Mouse (Mus musculus): ENCODE data around the gene Hapln2.

Hapln2 gene

DNA sequence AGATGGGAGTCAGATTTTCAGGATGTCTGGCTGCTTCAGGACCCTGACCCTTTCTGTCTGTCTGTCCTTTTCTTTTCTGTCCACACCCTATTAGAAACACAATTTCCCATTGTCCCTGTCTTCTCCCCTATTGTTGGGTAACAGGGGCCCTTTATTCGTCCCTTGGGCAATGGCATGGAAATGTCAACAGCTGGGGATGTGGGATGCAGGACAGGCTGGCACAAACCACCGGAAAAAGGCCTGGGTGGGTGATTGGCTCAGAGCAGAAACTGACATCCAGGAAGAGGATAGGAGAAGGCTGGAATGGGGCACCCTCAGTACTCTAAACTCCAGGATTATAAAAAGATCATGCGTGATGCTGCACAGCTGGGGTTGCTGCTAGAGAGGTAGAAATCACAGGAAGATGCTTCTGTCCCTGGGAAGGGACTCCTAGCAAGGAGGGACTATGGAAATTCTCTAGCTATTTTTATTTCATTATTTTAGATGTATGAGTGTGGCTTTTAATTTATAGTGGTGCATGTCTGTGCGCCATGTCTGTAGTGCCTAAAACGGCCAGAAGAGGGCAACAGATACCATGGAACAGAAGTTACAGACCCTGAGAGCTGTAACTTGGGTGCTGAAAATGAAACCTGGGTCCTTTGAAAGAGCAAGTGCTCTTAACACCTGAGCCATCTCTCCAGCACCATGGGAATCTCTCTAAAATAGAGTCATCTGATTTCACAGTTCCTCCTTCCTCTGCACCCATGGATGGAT lies at the start of gene Hapln2:
Gene Hapln2, minus strand, starts transcription at position 150 of the 753 bp plus-strand sequence.
- ATAC-seq (ENCODE audit: low TSS enrichment) = peak; percentile 46; the same call in 1 of the 2 replicates

DNA sequence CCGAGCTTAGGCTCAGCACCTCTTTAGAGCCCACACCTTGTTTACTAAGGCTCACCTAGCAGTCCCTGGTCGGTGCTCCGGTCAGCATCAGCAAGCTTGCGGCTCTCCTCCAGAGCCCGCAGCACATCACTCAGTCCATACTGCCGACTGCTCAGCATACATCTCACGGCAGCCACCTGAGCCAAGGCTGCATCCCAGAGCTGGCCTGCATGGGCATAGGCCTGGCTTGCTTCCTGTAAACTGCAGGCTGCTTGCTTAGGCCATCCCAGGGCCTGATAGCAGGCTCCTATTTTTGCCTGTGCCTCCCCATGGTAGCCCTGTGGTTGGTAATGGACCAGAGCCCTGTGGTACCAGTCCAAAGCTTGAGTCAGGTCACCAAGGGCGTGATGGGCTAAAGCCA lies 47.4 kb upstream of the Hapln2 start:
- no peak for ATAC-seq (ENCODE audit: low TSS enrichment)

DNA sequence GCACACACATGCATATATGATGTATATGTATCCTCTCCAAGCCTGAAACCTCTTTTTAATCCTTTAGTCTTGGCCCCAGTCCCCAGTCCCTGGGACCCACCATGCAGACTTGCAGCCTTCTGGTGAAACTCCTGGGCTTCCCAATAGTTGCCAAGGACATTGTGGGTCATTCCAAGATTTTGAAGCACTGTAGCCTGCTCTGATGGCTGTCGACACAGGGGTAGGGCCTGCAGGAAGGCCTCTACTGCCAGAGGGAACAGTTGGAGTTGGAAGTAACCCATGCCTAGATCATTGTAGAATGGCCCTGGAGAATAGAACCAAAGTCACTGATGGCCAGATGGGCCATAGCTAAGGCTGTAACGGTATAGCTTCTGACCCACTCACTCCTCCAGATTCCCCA lies 47.0 kb upstream of the Hapln2 start:
- ATAC-seq (ENCODE audit: low TSS enrichment) = no peak

DNA sequence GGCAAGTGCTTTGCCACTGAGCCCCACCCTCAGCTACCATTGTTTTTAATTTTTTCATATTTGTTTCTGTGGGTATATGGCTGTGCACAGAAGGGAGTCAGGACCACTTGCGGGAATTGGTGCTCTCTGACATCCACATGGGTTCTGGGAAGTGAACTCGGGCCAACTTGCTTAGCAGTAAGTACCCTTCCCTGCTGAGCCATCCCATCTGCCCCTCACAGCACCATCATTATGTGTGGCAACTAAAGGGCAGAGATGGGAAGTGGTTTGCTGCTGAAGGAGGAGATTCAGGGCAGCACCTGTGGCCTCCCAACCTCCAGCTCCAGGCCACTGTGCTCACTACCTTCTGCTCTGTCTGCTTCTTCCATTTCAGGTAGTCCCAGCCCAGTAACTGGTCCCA lies 46.2 kb upstream of the Hapln2 start:
- ATAC-seq (ENCODE audit: low TSS enrichment) = no peak

DNA sequence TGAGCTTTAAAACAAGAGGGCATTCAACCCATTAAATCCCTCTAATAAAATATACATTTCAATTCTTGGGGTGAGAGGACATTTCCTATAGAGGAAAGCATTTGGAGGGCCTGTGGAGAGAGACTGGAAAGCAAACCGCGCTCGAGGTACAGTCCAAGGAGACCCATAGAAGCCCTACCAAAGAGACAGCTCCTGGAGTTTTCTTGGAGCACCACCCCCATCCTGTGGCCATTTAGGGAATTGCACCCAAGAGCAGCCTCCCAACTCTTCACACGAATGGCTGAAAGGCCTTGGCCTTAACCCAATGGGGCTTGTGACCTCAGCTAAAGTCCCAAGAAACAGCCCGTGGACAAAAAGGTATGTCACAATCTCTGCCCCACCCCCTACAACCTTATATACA lies 44.4 kb upstream of the Hapln2 start:
- ATAC-seq (ENCODE audit: low TSS enrichment) = peak; percentile 88

DNA sequence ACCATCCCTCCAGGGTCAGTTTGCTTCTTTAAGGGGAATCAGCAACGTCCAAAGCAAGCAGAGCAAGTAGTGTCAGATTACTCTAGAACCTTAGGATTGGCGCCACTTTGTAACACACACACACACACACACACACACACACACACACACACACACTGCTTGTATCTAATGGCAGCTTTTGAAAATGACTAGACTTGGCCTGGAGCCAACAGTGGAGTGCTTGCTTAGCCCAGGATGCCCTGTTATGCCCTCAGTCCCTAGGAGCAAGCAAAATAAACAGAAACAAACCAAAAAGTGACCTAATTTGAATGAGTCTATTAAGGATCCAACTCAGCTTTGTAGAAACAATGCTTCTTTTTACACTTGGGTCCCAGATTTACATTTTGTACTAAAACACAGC lies 41.0 kb upstream of the Hapln2 start:
- no peak for ATAC-seq (ENCODE audit: low TSS enrichment)

DNA sequence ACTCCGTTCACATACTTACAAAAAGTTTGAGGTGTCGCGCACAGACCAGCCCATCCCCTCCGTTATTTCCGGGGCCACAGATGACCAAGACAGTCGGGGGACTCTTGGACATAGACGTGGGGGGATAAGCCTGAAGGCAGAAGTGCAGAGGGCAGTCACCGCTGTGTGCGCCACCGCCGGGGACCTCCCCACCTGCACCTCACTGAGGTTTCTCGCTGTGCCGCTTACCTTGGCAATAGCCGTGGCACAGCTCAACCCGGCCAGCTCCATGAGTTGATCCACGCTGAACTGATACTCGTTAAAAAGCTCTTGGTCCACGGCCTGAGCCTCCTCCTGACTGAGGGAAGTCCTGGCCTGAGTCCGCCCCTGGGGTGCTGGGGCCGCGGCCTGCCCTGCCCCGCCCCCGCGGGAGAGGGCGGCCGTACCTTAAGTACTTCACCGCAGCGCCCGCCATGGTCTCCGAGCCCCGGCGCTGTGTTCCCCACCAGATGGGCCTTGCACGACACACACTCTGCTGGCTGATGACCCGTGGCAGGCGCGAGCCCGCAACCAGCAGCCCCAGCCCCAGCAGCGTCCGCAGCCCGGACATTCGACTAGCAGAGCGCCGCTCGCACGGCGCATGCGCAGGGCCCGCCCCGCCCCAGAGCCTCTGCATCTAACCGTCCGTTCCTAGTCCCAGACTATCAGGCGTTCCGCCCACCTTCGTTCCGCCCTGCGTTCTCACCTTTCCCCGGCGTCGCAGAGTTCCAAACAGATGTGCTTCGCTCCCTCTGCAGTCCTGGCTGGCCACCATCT lies 30.7 kb upstream of the Hapln2 start, which contains the start of gene Naxe:
Gene Naxe, minus strand, starts transcription at position 594 of the 795 bp plus-strand sequence.
- ATAC-seq (ENCODE audit: low TSS enrichment) = peak; percentile 95

DNA sequence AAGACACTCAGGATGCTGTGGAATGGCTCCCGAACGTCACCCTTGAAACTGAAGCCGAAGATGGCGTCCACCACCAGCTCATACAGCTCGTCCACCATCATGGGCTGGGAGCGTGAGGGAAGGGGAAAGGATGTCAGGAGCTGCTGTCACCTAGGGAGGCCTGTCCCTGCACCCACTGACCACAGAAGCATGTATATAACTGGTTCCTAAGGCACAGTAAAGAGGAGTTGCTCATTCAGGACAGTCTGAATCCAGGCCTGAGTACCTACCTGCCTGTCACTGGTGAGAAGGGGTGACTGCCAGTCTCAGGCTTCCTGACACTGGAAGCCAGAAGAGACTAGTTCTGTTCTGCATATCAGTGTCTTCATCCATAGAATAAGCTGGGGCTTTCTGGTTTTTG lies 29.6 kb upstream of the Hapln2 start:
- ATAC-seq (ENCODE audit: low TSS enrichment) = no peak

DNA sequence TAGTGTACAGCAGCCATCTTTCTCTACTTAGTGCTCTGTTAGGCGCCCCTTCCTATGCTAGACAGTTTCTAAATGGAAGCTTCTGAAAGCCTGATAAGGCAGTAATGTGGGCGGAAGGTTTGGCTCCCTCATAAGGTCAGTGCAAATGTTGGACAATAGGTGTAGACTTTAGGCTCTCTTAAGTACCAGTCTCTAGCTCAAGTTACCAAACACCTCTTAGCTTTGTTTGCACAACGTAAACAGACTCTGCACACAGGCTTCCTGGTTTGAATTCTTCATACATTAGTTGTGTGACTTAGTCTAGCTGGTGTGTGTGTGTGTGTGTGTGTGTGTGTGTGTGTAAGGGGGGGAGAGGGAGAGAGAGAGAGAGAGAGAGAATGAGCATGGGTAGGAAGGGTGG lies 22.1 kb upstream of the Hapln2 start:
- no peak for ATAC-seq (ENCODE audit: low TSS enrichment)

DNA sequence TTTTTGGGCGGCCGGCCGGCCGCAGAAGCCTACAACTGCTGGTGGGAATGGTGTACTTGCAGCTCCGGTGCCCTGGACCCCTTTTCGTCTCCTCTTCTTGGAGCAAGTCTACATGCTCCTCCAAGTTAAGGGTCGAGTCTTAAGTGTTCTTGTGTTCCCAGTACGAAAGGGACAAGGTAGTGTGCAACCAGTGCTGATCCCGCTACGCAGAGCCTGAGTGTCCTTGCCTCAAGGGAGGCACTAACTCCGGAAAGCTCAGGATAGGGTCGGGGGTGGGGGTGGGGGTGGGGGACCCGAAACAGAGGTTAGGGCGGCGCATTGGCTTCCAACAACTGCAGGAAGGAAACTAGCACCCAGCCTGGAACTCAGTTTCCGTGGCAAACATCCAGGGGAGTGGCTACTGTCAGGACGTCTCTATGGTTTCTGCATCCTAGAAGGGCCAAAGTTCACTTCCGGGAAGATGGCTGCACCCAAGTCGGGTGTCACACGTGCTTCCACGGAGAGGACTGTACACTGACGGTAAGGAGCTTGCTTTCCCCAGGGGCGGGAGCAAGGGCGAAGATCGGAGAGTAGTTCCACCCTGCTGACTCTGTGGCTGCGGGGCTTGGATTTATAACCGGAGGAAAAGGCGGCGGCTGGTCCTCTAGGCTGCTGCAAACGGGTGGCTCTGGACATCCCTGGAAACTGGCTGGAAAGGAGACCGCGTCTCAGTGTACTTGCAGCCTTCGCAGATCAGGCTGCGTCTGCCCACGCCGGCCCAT lies 15.5 kb upstream of the Hapln2 start, which contains the start of gene Gpatch4:
Gene Gpatch4, plus strand, starts transcription at position 448 of the 761 bp plus-strand sequence.
- peak; percentile 98 for ATAC-seq (ENCODE audit: low TSS enrichment)

DNA sequence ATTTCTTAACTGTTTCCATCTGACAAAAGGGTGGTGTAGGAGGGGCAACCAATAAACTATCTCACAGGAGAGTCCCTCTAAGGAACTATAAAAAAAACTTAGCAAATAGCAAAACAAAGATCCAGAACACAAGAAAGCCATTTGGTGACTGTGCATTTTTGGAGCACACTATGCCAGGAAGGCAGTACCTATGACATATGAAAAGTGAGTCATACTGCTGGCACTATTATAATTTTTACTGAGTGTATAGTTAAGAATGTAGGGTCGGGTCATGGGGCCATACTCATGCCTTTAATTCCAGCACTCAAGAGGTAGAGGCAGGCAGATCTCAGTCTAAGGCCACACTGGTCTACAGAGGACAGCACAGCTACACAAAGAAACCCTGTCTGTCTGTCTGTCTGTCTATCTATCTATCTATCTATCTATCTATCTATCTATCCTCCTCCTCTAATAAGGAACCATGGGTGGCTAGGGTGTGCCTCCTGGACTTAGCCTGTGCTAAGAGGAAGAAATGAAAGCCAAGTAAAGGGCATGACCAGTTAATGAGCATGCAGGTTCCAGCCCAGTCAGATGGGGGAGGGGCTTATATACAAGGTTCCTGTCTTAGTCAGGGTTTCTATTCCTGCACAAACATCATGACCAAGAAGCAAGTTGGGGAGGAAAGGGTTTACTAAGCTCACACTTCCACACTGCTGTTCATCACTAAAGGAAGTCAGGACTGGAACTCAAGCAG lies 8.3 kb upstream of the Hapln2 start:
- no peak for ATAC-seq (ENCODE audit: low TSS enrichment)

DNA sequence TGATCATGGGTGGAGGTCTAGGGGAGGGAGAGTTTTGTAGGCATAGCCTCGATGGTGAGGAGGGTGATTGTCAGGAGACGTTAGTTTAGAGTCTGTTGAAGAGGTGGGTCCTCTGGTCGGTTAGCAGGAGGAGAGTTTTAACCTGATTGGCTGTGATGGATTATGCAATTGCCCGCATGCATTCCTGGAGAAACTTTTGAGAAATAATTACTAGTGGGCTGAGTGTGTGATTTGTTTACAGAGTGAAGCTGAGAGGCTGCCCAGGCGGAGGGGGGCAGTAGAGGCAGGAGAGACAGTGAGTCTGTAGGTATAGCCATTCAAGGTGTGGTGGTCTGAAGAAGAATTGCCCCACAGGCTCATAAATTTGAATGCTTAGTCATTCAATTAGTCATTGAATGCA lies 6.1 kb upstream of the Hapln2 start:
- no peak for ATAC-seq (ENCODE audit: low TSS enrichment)

DNA sequence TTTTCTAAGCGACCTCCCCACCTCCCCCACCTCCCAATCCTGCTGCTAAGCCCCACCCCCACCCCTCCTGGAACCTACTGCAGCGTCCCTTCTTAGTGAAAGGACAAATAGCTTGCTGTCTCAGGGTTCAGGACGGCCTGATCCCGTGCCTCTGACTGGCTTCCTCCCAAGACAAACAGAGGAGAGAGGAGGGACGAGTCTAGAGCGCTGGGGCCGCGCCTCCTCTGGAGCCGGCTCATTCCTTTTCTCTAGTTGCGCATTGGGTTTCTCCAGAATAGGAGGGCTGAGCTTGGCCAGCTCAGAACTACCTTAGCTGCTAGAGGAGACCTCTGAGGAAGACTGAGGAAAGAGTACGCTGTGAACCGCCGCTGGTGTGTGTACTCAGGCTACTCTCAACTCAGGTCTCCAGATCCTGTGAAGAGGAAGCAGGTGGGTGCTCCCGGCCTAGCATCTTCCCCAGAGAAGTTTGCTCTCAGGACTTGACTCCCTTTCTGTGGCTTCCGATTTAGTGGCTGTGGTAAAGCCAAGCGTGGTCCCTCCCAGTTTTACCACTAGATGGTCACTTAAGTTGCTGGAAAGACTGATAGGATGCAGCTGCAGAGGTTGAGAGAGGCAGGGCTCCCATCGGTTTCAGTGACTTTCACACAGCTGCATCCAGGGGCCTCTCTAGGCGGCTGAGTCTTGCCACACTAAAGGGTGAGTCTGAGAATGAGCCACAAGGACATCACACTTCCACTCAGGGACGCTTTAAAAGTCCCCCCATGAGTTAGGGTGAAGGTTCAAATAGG lies 3.4 kb upstream of the Hapln2 start:
- ATAC-seq (ENCODE audit: low TSS enrichment) = peak; percentile 50; the same call in 1 of the 2 replicates

DNA sequence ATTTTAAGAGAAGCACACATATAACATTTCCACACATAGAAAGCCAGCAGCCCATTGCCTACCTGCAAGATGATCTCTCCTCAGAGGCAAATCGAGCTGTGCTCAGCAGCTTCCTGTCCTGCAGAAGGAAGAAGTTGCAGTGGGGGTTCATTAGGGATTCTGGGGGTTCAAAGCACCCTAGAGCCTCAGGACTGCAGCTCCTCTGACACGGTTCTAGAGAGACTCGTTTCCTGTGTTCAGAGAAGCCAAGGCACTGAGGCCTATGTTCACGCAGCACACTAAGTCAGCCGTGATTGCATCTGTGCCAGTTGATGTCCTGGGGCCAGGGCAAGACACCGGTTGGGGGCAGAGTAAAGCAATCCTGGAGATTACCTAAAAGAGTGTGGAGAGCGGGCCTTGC lies 560 bp downstream of the Hapln2 start:
- ATAC-seq (ENCODE audit: low TSS enrichment) = no peak

DNA sequence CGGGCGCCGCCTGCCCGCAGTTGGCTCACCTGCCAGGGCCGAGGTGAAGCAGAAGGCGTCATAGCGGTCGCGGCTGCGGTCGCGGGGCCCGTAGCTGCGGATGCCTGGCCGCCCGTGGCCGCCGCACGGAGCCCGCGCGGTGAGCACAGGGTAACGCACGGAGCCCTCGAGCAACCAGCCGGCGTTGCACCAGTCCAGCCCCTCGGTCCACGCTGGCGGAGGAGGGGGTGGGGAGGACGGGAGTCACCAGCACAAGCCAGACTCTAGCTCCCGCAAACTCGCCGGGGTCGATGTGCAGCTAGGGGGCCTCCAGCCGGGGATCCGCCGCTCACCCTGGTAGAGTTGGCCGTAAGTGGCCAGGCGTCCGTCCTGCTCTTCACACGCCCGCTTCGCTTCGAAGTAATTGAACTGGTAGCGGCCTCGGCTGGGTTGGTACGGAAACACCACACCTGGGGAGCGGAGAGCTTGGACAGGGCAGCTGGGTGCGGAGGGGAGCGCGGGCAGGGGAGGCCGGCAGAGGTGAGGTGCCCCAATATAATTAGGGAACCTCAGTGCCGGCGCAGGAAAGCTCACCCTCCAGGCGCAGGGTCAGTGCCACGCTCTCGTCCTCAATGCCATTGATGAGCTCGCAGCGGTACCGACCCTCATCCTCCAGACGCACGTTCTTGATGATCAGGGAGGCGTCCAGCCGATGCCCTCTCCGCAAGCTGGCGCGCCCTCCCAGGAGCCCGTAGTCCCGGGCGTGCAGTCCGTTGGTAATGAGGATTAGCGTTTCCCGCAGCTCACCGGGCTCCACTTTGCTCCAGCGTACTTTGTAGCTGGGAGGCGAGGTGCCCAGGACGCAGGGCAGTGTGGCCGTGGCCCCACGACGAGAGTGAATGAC lies 4.0 kb downstream of the Hapln2 start:
- ATAC-seq (ENCODE audit: low TSS enrichment) = peak; percentile 31; the same call in 1 of the 2 replicates

DNA sequence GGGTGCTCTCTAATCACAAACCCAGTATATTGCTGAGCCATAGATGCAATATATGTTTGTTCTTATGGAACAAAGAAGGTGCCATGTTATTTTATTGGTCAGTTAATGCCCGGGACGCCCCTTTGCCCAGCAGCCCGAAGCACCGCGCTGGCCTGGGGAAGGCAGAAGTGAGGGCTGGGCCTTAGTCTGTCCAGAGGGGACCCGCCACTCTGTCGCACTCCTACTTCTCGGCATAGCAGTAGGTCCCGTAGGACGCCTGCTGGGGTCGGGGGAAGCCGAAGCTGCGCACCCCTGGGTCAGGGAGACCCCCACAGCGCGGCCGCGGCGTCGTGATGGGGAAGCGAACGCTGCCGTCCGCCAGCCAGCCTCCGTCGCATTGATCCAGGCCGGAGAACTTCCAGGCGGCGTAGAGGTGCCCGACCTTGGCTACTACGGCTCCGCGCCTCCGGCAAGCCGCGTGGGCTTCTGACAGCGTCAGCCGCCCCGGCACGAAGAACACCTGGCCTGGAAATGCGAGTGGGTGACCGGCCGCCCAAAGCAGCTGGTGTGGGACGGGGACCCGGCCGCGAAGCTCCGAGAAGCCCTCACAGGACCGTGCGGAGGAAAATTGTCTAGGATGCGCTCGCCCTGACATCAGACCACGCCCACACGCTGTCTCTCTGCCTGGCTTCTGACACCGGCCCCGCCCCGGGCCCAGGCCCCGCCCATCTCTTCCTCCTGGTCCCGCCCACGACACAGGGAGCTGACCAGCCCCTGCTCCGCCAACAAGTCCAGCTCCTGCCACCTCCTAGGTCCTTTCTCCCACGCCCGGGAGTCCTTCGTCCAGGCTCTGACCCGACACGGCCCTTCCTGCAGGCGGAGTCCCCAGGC lies 4.8 kb downstream of the Hapln2 start:
- ATAC-seq (ENCODE audit: low TSS enrichment) = peak; percentile 74

DNA sequence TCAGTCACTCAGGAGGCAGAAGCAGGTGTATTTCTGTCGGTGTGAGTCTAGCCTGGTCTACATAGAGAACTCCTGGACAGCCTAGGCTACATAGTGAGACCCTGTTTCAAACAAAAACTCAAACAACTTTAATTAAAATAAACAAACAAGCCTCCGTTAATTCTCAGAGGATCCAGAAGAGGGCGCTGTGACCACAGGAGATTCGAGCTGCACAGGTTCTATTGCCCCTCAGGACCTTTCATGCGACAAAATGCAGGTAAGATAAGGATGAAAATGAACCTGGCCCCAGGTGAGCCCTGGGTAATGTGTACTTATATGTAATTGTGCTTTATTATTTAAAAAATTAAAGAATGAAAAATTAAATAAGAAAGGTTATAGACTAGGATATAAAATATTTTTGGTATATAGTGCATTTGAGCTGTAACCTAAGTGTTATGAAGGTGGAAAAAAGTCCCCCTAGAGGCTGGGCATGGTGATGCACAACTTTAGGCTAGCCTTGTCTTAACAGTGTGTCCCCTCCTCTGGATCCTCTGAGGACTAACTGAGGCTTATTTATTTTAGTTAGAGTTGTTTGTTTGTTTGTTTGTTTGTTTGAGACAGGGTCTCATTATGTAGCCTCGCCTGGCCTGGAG lies 16.6 kb downstream of the Hapln2 start:
- no peak for ATAC-seq (ENCODE audit: low TSS enrichment)
